Mouse (Mus musculus) embryonic facial prominence, embryonic 13.5 days (tissue): ENCODE results near the gene Gimap8. TPM values are rescaled to one million over a fixed set of nuclear protein-coding genes. Genes with fewer than 3 reads are reported as not detected.
A peak's percentile ranks its signal among the peaks of the same experiment; 100 is the strongest.

Source experiments
- ATAC-seq: fragments of 200-750 bp; cut with Nextera tagmentation; 2 replicates; pipeline ENCODE4 v1.8.0; 2017; ENCODE audit warnings: low read depth; ENCODE audit not compliant: insufficient number of reproducible peaks, insufficient read depth, low FRiP score, low TSS enrichment
- H3K27ac ChIP-seq: fragments of 300-500 bp; sonication (generic); 2 replicates; pipeline ENCODE4 v1.5.1; 2015; ENCODE audit warnings: moderate library complexity, mild to moderate bottlenecking, inconsistent platforms
- H3K27me3 ChIP-seq: fragments of 300-500 bp; sonication (generic); 2 replicates; pipeline ENCODE4 v1.6.1; 2015; ENCODE audit warnings: mild to moderate bottlenecking, inconsistent platforms
- H3K36me3 ChIP-seq: fragments of 300-500 bp; sonication (generic); 2 replicates; pipeline ENCODE4 v1.6.1; 2015; ENCODE audit warnings: mild to moderate bottlenecking, inconsistent platforms
- H3K4me1 ChIP-seq: fragments of 300-500 bp; sonication (generic); 2 replicates; pipeline ENCODE4 v1.6.1; 2015; ENCODE audit warnings: inconsistent platforms
- H3K4me2 ChIP-seq: fragments of 300-500 bp; sonication (generic); 2 replicates; pipeline ENCODE4 v1.6.1; 2015; ENCODE audit warnings: moderate library complexity, mild to moderate bottlenecking, inconsistent platforms
- H3K4me3 ChIP-seq: fragments of 300-500 bp; sonication (generic); 2 replicates; pipeline ENCODE4 v1.5.1; 2015; ENCODE audit warnings: mild to moderate bottlenecking, inconsistent platforms
- H3K9ac ChIP-seq: fragments of 300-500 bp; sonication (generic); 2 replicates; pipeline ENCODE4 v1.6.1; 2015; ENCODE audit warnings: mild to moderate bottlenecking, inconsistent platforms
- H3K9me3 ChIP-seq: fragments of 300-500 bp; sonication (generic); 2 replicates; pipeline ENCODE4 v1.6.1; 2016; ENCODE audit warnings: inconsistent platforms
- WGBS: fragments of 180-500 bp; shearing (Covaris S2); methylation state at CpG from one replicate; pipeline ENCODE4 v1.1.7; 2015; ENCODE audit warnings: mixed read lengths; 5-methylcytosine and 5-hydroxymethylcytosine counted together
- polyA plus RNA-seq: library from polyadenylated mRNA; unstranded; fragments of >200 nt; fragmentation: Nextera tagmentation; extraction: Ambion mirVana; gene quantifications from 2 replicates; pipeline ENCODE4 v1.2.1, GENCODE M21; 2015

Gimap8 gene
- polyA plus RNA-seq, 1 experiment from 2014 or later: 0.46 TPM

DNA sequence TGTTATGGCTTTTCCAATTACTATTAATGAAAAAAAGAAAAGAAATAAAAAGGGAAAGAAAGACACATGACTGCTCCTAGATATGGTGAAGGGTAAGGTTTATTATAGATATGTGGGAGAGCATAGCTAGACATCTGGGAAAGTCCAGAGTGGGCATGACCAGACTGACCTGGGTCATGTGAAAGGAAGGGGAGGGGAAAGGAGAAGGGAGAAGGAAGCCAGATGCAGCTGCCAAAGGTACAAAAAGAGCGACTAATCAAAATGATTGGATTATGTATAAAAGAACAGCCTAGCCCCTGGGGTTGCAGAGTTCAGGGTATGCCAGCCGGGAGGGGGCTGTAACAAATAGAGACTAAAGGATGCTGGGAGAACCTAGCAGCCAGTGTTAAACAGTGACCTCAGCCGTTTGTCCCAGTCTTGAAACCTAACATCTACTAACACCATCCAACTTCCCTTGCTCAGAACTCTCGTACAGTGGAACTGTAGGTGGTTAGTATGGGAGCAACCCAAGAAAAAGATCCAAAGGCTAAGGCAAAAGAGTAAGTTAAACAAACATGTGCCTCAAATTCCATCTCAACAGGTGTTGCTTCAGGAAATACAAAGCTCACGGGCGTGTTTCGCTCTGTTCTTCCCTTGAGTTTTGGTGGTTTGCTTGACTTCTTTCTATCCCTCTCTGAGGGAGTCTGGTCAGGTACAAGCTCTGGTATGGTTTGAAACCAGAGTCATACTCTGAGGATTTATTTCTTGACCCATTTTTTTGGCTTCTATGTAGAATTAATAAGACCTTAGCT is 51.2 kb downstream of the Gimap8 start:
- 71% methylated on average over 7 of the region's 7 CpGs for WGBS
- Histone ChIP-seq H3K4me3 (no peak overlapping the region), H3K27ac (no peak overlapping the region), H3K4me2 (no peak overlapping the region), H3K36me3 (no peaks in the 10 kb centered on the region), H3K4me1 (no peaks in the 10 kb centered on the region), H3K9ac (no peak overlapping the region), H3K27me3 (no peaks in the 10 kb centered on the region), H3K9me3 (no peaks in the 10 kb centered on the region)
- ATAC-seq: no peak

- no peaks in the 10 kb centered on the region for H3K4me1 ChIP-seq
- ATAC-seq: no peak
- 83% methylated on average over 3 of the region's 3 CpGs for WGBS
Observed at GRCm38 (mm10) chr6:48698888-48699287, 51.9 kb downstream of the Gimap8 start.

DNA sequence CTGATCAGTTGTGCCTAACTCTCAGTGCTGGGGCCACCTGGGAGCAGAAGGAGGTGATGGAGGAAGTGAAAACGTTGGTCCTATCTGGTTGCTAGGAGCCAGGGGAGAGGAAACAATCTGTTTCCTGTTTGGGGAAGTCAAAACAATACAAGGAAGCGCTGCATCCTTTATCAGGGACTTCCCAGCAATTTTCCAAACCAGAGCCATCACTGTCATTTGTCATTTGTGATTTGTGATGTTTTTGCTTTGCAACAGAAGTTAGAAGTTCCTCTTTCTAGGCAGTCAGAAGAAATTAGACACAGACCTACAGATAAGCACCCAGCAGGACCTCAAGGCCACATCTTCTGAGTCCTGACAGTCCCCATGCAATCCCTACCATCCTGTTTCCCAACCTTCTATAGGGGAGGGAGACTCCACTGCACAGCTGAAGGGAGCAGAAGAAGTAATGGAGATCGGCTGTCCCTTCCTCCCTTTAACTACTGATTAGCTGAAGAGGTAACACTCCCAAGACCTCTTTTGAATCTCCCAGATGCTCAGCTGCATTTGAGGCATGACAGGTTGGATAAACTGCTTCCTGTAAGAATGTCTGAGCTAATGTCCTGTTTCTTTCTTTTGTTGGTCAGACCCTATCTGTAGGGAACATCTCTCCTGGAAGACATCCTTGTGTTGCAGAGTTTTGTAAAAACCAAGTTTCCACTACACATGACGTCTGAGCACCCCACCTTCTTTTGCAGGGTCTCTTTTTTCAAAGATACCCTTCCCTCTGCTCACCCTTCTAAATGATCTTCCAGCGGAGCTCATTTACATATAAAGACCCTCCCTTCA is 53.4 kb downstream of the Gimap8 start:
- Histone ChIP-seq H3K9ac (no peak overlapping the region), H3K27me3 (no peaks in the 10 kb centered on the region), H3K36me3 (no peaks in the 10 kb centered on the region), H3K4me2 (no peak overlapping the region), H3K9me3 (no peaks in the 10 kb centered on the region), H3K4me3 (no peak overlapping the region), H3K27ac (peak overlapping the region; percentile 44; the same call in 1 of the 2 replicates), H3K4me1 (no peaks in the 10 kb centered on the region)
- 46% methylated on average over 5 of the region's 5 CpGs for WGBS
- no peak for ATAC-seq

More at GRCm38 (mm10) chr6:48698888-48699287, 51.9 kb downstream of the Gimap8 start:
- Histone ChIP-seq H3K36me3 (no peaks in the 10 kb centered on the region), H3K4me2 (no peak overlapping the region), H3K4me3 (no peak overlapping the region), H3K9ac (no peak overlapping the region), H3K9me3 (no peaks in the 10 kb centered on the region), H3K27me3 (no peaks in the 10 kb centered on the region), H3K27ac (no peak overlapping the region)

- Histone ChIP-seq H3K9ac (no peak overlapping the region), H3K27me3 (no peaks in the 10 kb centered on the region), H3K9me3 (no peaks in the 10 kb centered on the region), H3K36me3 (no peaks in the 10 kb centered on the region), H3K4me3 (no peak overlapping the region), H3K27ac (no peak overlapping the region), H3K4me2 (no peak overlapping the region), H3K4me1 (no peaks in the 10 kb centered on the region)
- no peak for ATAC-seq
- 73% methylated on average over 7 of the region's 7 CpGs for WGBS
Observed at GRCm38 (mm10) chr6:48702146-48702545, 55.1 kb downstream of the Gimap8 start.

DNA sequence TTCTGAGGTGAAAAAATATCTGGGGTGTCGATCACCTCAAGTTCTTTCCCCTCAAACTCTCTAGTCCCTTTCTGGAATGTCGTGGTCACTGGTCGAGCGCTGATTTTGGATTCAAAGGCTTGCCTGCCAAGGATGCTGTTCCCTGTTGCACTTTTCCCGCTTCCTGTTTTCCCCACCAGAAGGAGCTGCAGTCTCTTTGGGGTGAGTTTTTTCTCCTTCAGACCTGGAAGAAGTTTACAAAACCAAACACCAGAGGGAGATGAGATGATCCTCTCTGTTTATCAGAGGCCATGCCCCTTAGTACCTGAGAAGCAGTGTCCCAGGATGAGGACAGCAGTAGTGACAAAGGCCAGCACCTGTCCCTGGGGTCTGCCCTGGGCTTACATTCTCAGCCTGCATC is 55.6 kb downstream of the Gimap8 start:
- H3K36me3 ChIP-seq: no peaks in the 10 kb centered on the region
- WGBS: 61% methylated on average over 5 of the region's 5 CpGs
- no peak for ATAC-seq

DNA sequence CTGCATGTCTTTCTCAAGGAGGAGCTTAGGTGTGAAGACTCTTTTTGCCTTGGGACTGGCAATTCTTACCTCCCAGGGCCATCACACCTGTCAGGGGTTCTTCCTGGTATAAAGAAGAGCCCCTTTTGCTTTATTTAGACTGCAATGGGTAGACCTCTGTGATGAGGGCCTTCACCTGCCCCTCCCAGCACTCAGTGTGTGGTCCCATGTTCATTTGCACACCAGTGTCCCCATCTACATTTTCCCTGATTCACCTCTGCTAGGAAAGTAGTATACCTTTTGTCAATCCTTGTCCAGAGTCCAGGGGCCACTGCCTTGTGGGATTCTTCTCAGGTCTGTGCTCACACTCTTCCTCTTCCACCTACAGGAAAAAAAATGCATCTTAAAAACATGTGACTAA is 57.1 kb downstream of the Gimap8 start:
- no peak overlapping the region for H3K27ac ChIP-seq
- no peaks in the 10 kb centered on the region for H3K9me3 ChIP-seq
- no peaks in the 10 kb centered on the region for H3K4me1 ChIP-seq
- ATAC-seq: no peak
- no peak overlapping the region for H3K4me3 ChIP-seq
- no peak overlapping the region for H3K4me2 ChIP-seq
- H3K9ac ChIP-seq: no peak overlapping the region
- H3K36me3 ChIP-seq: no peaks in the 10 kb centered on the region
- no peaks in the 10 kb centered on the region for H3K27me3 ChIP-seq

More for the DNA sequence above, 55.6 kb downstream of the Gimap8 start:
- H3K4me3 ChIP-seq: no peak overlapping the region
- H3K4me1 ChIP-seq: no peaks in the 10 kb centered on the region
- H3K9me3 ChIP-seq: no peaks in the 10 kb centered on the region
- H3K4me2 ChIP-seq: no peak overlapping the region
- H3K27me3 ChIP-seq: no peaks in the 10 kb centered on the region
- no peak overlapping the region for H3K9ac ChIP-seq
- no peak overlapping the region for H3K27ac ChIP-seq

- 57% methylated on average over 3 of the region's 3 CpGs for WGBS
- no peaks in the 10 kb centered on the region for H3K9me3 ChIP-seq
Observed at GRCm38 (mm10) chr6:48706130-48706529, 59.1 kb downstream of the Gimap8 start.

More at GRCm38 (mm10) chr6:48706130-48706529, 59.1 kb downstream of the Gimap8 start:
- Histone ChIP-seq H3K27ac (no peak overlapping the region), H3K4me1 (no peaks in the 10 kb centered on the region), H3K4me3 (no peak overlapping the region), H3K36me3 (no peaks in the 10 kb centered on the region), H3K9ac (no peak overlapping the region), H3K27me3 (no peaks in the 10 kb centered on the region), H3K4me2 (0 out of 2 replicates have a peak overlapping the region, but pooled peaks have one; percentile 11)
- ATAC-seq: no peak

Other genes starting within 250 kb of the Gimap8 start
- 30.2 and 31.6 TPM in 2 replicates for gene Zfp467, start 201.4 kb upstream of the Gimap8 start, polyA plus RNA-seq
- 0.25 and 0.46 TPM in 2 replicates for gene Sspo, start 199.0 kb upstream of the Gimap8 start, polyA plus RNA-seq
- gene Atp6v0e2, start 109.6 kb upstream of the Gimap8 start, polyA plus RNA-seq: 13.4 and 13.9 TPM in 2 replicates
- gene Lrrc61, start 92.4 kb upstream of the Gimap8 start, polyA plus RNA-seq: 10.5 and 10.8 TPM in 2 replicates
- 4.5 and 5.5 TPM in 2 replicates for gene Rarres2, start 74.4 kb upstream of the Gimap8 start, polyA plus RNA-seq
- gene Gm45021, start 57.6 kb upstream of the Gimap8 start, polyA plus RNA-seq: not detected in 2 replicates
- gene Repin1, start 53.4 kb upstream of the Gimap8 start, polyA plus RNA-seq: 23.0 and 24.2 TPM in 2 replicates
- gene Gm44965, start 53.3 kb upstream of the Gimap8 start, polyA plus RNA-seq: 1.2 TPM in 1 of 2 replicates, not detected in the other
- gene Zfp775, start 45.2 kb upstream of the Gimap8 start, polyA plus RNA-seq: 5.4 and 9.8 TPM in 2 replicates
- gene AI854703, start 20.5 kb upstream of the Gimap8 start, polyA plus RNA-seq: 1.3 and 1.5 TPM in 2 replicates
- 13.6 and 17.1 TPM in 2 replicates for gene Gimap9, start 28.9 kb downstream of the Gimap8 start, polyA plus RNA-seq
- 10.9 and 11.4 TPM in 2 replicates for gene Gimap4, start 37.3 kb downstream of the Gimap8 start, polyA plus RNA-seq
- gene Gimap6, start 61.0 kb downstream of the Gimap8 start, polyA plus RNA-seq: 15.5 and 20.3 TPM in 2 replicates
- 1.4 and 1.6 TPM in 2 replicates for gene Gm28053, start 71.4 kb downstream of the Gimap8 start, polyA plus RNA-seq
- not detected in 2 replicates for gene Gimap7, start 71.4 kb downstream of the Gimap8 start, polyA plus RNA-seq
- 8.0 and 9.0 TPM in 2 replicates for gene Gimap1, start 91.8 kb downstream of the Gimap8 start, polyA plus RNA-seq
- 2.3 and 3.8 TPM in 2 replicates for gene Gimap5, start 99.0 kb downstream of the Gimap8 start, polyA plus RNA-seq
- not detected in 2 replicates for gene Gimap3, start 123.6 kb downstream of the Gimap8 start, polyA plus RNA-seq
- 49.3 and 51.9 TPM in 2 replicates for gene Tmem176a, start 193.7 kb downstream of the Gimap8 start, polyA plus RNA-seq
- 171 and 177 TPM in 2 replicates for gene Tmem176b, start 194.3 kb downstream of the Gimap8 start, polyA plus RNA-seq
- 1.2 TPM in 1 of 2 replicates, not detected in the other for gene Aoc1, start 225.7 kb downstream of the Gimap8 start, polyA plus RNA-seq